Mouse (Mus musculus): ENCODE results near the gene Sertad4.

DNA sequence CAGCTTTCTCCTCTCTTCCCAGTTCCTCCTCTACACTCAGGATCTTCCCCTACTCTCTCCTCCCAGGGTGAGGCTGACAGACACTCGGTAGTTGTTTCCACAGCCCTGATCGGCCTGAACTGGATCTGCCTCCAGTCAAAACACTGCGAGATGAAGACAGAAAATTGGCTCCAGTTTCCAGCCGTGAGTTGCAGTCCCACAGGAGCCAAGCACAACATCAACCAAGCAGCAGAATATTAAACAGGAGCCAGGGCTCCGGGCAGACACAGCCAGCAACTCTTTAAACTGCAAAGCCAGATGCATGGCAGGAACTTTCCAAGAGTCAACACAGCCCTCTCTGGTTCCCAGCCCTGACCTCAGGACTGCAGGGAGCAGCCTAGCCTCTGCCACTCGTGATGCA lies 3.9 kb downstream of the Sertad4 start:
- TF ChIP-seq CTCF (IDR thresholded peaks at IDR 0.05; ENCODE audit: borderline replicate concordance, insufficient read depth, low read length), result no peak
- TF ChIP-seq POLR2A (IDR thresholded peaks at IDR 0.05; ENCODE audit: low read depth, low read length), result peak; percentile 48; the same call in 1 of the 2 replicates

Data from embryonic fibroblast, embryonic 13.5 days (primary cell).